Mouse (Mus musculus) inflammation-experienced regulatory T-cells, adult 16 weeks (primary cell): ENCODE data around the gene Blcap. TPM values are rescaled to one million over a fixed set of nuclear protein-coding genes. Genes with fewer than 3 reads are reported as not detected.

Experiments
- polyA plus RNA-seq: library from polyadenylated mRNA; unstranded; fragments of 100-300 nt; shearing (Covaris generic); gene quantifications from one replicate; pipeline ENCODE4 v1.2.1, GENCODE M21; 2017

Gene Blcap
- 21.3 TPM for polyA plus RNA-seq

GRCm38 (mm10) chr2:157571224-157571832 is at the start of gene Blcap:
Gene Blcap, minus strand, starts transcription at chr2:157571274.

GRCm38 (mm10) chr2:157559858-157560257 is 11.2 kb downstream of the Blcap start, which contains the start of gene Nnat:
Gene Nnat, plus strand, starts transcription at chr2:157560078.

Other genes with a start within 250 kb of the Blcap start
- gene Ghrh, start 223.8 kb downstream of the Blcap start, polyA plus RNA-seq, result not detected
- 62.0 TPM for gene Manbal, start 203.7 kb downstream of the Blcap start, polyA plus RNA-seq
- 1.5 TPM for gene Src, start 152.8 kb downstream of the Blcap start, polyA plus RNA-seq
- 0.80 TPM for gene Nnat, start 11.2 kb downstream of the Blcap start, polyA plus RNA-seq
- gene Ctnnbl1, start 166.1 kb upstream of the Blcap start, polyA plus RNA-seq, result 111 TPM